In the genomic region with DNA sequence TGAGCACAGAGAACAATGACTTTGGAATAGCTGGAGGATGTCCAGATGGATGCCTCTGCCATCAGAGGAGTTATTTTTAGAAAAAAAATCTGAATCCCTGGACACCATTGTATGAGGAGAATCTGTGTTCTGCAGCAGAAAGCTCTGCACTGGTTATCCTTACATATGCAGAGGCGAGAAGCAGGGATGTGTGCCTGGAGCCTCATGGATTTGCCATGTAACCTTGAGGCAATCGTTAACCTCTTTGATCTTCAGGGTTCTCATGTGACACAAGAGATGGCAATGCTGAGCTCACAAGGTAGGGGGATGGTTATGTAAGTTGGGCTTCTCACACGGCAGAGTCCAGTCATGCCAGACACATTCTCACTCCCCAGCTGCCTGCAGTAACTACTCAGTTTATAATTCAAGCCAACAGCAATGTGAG, we compare ENCODE assay signal across 14 mouse cellular contexts. TPM values are rescaled to one million over a fixed set of nuclear protein-coding genes. Genes with fewer than 3 reads are reported as not detected.
A peak's percentile ranks its signal among the peaks of the same experiment; 100 is the strongest.
DNase-seq lines count a peak whose midpoint lies in the region; ATAC-seq and TF ChIP-seq lines count a peak whose summit lies in the region.
"Had no signal": no experiment of that assay in that cellular context is flagged by ENCODE, and none has a peak within 500 bp of the region (broad histone marks: within the 10 kb centered on the region; RNA-seq: fewer than 3 reads in every experiment).

No protein-coding gene starts in this region.

- no peaks in the 10 kb centered on the region for H3K4me1 ChIP-seq in forebrain, postnatal 0 days (ENCODE audit: insufficient read depth)
- no peaks in the 10 kb centered on the region; the same call in 1 of the 2 replicates for H3K4me1 ChIP-seq in forebrain, embryonic 10.5 days
- H3K4me1 ChIP-seq in midbrain, embryonic 13.5 days (replicated peaks): no peaks in the 10 kb centered on the region
- H3K4me1 ChIP-seq in midbrain, embryonic 10.5 days: no peaks in the 10 kb centered on the region
- H3K4me1 ChIP-seq: limb, embryonic 13.5 days had no signal

- H3K36me3 ChIP-seq in forebrain, postnatal 0 days (ENCODE audit: insufficient read depth): no peaks in the 10 kb centered on the region
- no peaks in the 10 kb centered on the region for H3K36me3 ChIP-seq in forebrain, embryonic 10.5 days (replicated peaks)
- H3K36me3 ChIP-seq in midbrain, embryonic 13.5 days: no peaks in the 10 kb centered on the region
- H3K36me3 ChIP-seq in midbrain, embryonic 10.5 days: no peaks in the 10 kb centered on the region
- H3K36me3 ChIP-seq: limb, embryonic 13.5 days had no signal

- H3K27me3 ChIP-seq in forebrain, postnatal 0 days (ENCODE audit: insufficient read depth, low read length): no peaks in the 10 kb centered on the region
- no peaks in the 10 kb centered on the region for H3K27me3 ChIP-seq in forebrain, embryonic 10.5 days (ENCODE audit: poor library complexity, severe bottlenecking)
- no peaks in the 10 kb centered on the region for H3K27me3 ChIP-seq in midbrain, embryonic 13.5 days
- no peaks in the 10 kb centered on the region for H3K27me3 ChIP-seq in midbrain, embryonic 10.5 days (ENCODE audit: low read depth, poor library complexity, severe bottlenecking)
- H3K27me3 ChIP-seq: limb, embryonic 13.5 days had no signal

- no peak overlapping the region for H3K9ac ChIP-seq in forebrain, postnatal 0 days
- no peak overlapping the region for H3K9ac ChIP-seq in midbrain, embryonic 13.5 days (replicated peaks)
- H3K9ac ChIP-seq: limb, embryonic 13.5 days; lung, embryonic 14.5 days had no signal

- no peak overlapping the region for H3K27ac ChIP-seq in forebrain, postnatal 0 days (ENCODE audit: low read depth, low read length)
- no peak overlapping the region for H3K27ac ChIP-seq in forebrain, embryonic 10.5 days
- no peak overlapping the region for H3K27ac ChIP-seq in midbrain, embryonic 13.5 days
- no peak overlapping the region for H3K27ac ChIP-seq in midbrain, embryonic 10.5 days (replicated peaks)
- H3K27ac ChIP-seq: limb, embryonic 13.5 days had no signal

- WGBS in forebrain, postnatal 0 days: 71% methylated on average over 3 of the region's 3 CpGs
- WGBS in forebrain, embryonic 10.5 days: 78% methylated on average over 3 of the region's 3 CpGs
- WGBS in midbrain, embryonic 13.5 days: 68% methylated on average over 3 of the region's 3 CpGs
- WGBS in midbrain, embryonic 10.5 days: 76% methylated on average over 3 of the region's 3 CpGs

- no peaks in the 10 kb centered on the region for H3K9me3 ChIP-seq in forebrain, postnatal 0 days (ENCODE audit: low read length)
- H3K9me3 ChIP-seq in forebrain, embryonic 10.5 days: no peaks in the 10 kb centered on the region
- H3K9me3 ChIP-seq in midbrain, embryonic 13.5 days: no peaks in the 10 kb centered on the region
- no peaks in the 10 kb centered on the region for H3K9me3 ChIP-seq in midbrain, embryonic 10.5 days (replicated peaks)
- H3K9me3 ChIP-seq: limb, embryonic 13.5 days had no signal

- ATAC-seq in forebrain, postnatal 0 days: peak; percentile 42; the same call in 1 of the 2 replicates
- ATAC-seq in midbrain, embryonic 13.5 days: peak; percentile 34; the same call in 1 of the 2 replicates

- DNase-seq in forebrain, postnatal 0 days: peak; percentile 27
- no peak for DNase-seq in forebrain, embryonic 10.5 days (ENCODE audit: extremely low spot score, low spot score)
- DNase-seq in midbrain, embryonic 10.5 days (ENCODE audit: low spot score): no peak
- peak; percentile 12 for DNase-seq in layer of hippocampus, adult 9-10 months (ENCODE audit: low spot score)
- peak; percentile 26 for DNase-seq in telencephalon, adult 2 months (ENCODE audit: low read depth, low spot score)
- no peak for DNase-seq in urinary bladder, adult 2 months (ENCODE audit: low spot score)
- no peak for DNase-seq in thymus, postnatal 0 days (ENCODE audit: low spot score)
- DNase-seq: gastrocnemius, postnatal 14 days; heart, postnatal 36 days; kidney, adult 8-10 months; lung, embryonic 14.5 days had no signal

- no peak overlapping the region for H3K4me2 ChIP-seq in forebrain, postnatal 0 days (ENCODE audit: low read depth)
- H3K4me2 ChIP-seq in midbrain, embryonic 13.5 days (replicated peaks): no peak overlapping the region
- H3K4me2 ChIP-seq: limb, embryonic 13.5 days; lung, embryonic 14.5 days had no signal

- no peak overlapping the region for H3K4me3 ChIP-seq in forebrain, postnatal 0 days (ENCODE audit: low read depth, low read length)
- no peak overlapping the region for H3K4me3 ChIP-seq in forebrain, embryonic 10.5 days
- no peak overlapping the region for H3K4me3 ChIP-seq in midbrain, embryonic 13.5 days (replicated peaks)
- no peak overlapping the region for H3K4me3 ChIP-seq in midbrain, embryonic 10.5 days
- H3K4me3 ChIP-seq: limb, embryonic 13.5 days had no signal

- no peak for TF ChIP-seq CTCF in forebrain, postnatal 0 days (IDR thresholded peaks at IDR 0.05; ENCODE audit: low read depth)

RNA-seq across cellular contexts. Expression of gene Slc7a14, which starts 14.1 kb away (rescaled TPM):
- total RNA-seq in forebrain, postnatal 0 days (2014; rRNA removed): 12.7 and 20.3 TPM in 2 replicates
- polyA plus RNA-seq in forebrain, postnatal 0 days (2015; fragmentation: Nextera tagmentation; extraction: Ambion mirVana): 3.2 and 5.7 TPM in 2 replicates
- 0.19 and 0.23 TPM in 2 replicates for polyA plus RNA-seq in forebrain, embryonic 10.5 days (2016; fragmentation: Nextera tagmentation; extraction: Ambion mirVana)
- polyA plus RNA-seq in midbrain, embryonic 13.5 days (2015; fragmentation: Nextera tagmentation; extraction: Ambion mirVana): 3.0 and 3.2 TPM in 2 replicates
- polyA plus RNA-seq in midbrain, embryonic 10.5 days (2016; fragmentation: Nextera tagmentation; extraction: Ambion mirVana): 0.39 and 0.53 TPM in 2 replicates
- 0.04 and 0.10 TPM in 2 replicates for polyA plus RNA-seq in urinary bladder, adult 2 months (2012; rRNA removed)
- polyA plus RNA-seq in thymus, postnatal 0 days (2015; fragmentation: Nextera tagmentation; extraction: Ambion mirVana): 0.01 and 0.04 TPM in 2 replicates
- total RNA-seq: monocyte, adult 5-6 weeks had no signal

Comparison
In these comparisons a context has a peak if more than half of its experiments do, and no peak if none do; other contexts are left out.
1. DNase-seq: peak in forebrain, postnatal 0 days (single experiment), layer of hippocampus, adult 9-10 months (single experiment) and telencephalon, adult 2 months (single experiment); none in forebrain, embryonic 10.5 days (single experiment), midbrain, embryonic 10.5 days (single experiment), urinary bladder, adult 2 months (single experiment) and thymus, postnatal 0 days (single experiment).